Mouse (Mus musculus) heart, embryonic 16.5 days (tissue): ENCODE measurements at regions not wholly inside any gene's neighbourhood (a gene's known extent, or its start where the extent isn't known, plus 50 kb on each side); places are given as distances from the start of the nearest gene placed in this dataset.

Experiments
- ATAC-seq: fragments of 200-750 bp; cut with Nextera tagmentation; replicated peaks from 2 replicates; pipeline ENCODE4 v1.8.0; 2017; ENCODE audit warnings: moderate number of reproducible peaks; ENCODE audit not compliant: insufficient read depth, low FRiP score; ENCODE audit errors: extremely low read depth
- H3K27ac ChIP-seq: fragments of 300-500 bp; sonication (generic); 2 replicates; pipeline ENCODE4 v1.5.1; 2014; ENCODE audit warnings: mild to moderate bottlenecking, low read length, control low read depth, moderate library complexity
- H3K27me3 ChIP-seq: fragments of 300-500 bp; sonication (generic); 2 replicates; pipeline ENCODE4 v1.6.1; 2014; ENCODE audit warnings: low read length, mixed read lengths; ENCODE audit not compliant: control insufficient read depth, insufficient read depth
- H3K36me3 ChIP-seq: fragments of 300-500 bp; sonication (generic); 2 replicates; pipeline ENCODE4 v1.6.1; 2014; ENCODE audit not compliant: control insufficient read depth, insufficient read depth
- H3K4me1 ChIP-seq: fragments of 300-500 bp; sonication (generic); 2 replicates; pipeline ENCODE4 v1.6.1; 2014; ENCODE audit warnings: low read length, mixed read lengths; ENCODE audit not compliant: control insufficient read depth, insufficient read depth
- H3K4me2 ChIP-seq: fragments of 300-500 bp; sonication (generic); 2 replicates; pipeline ENCODE4 v1.6.1; 2014; ENCODE audit warnings: low read depth, mild to moderate bottlenecking, control low read depth, low read length
- H3K4me3 ChIP-seq: fragments of 300-500 bp; sonication (generic); 2 replicates; pipeline ENCODE4 v1.5.1; 2014; ENCODE audit warnings: mild to moderate bottlenecking, control low read depth, low read length
- H3K9ac ChIP-seq: fragments of 300-500 bp; sonication (generic); 2 replicates; pipeline ENCODE4 v1.6.1; 2014; ENCODE audit warnings: low read length, control low read depth
- H3K9me3 ChIP-seq: fragments of 300-500 bp; sonication (generic); replicated peaks from 2 replicates; pipeline ENCODE4 v1.6.1; 2016; ENCODE audit warnings: low read length; ENCODE audit not compliant: control insufficient read depth
- WGBS: fragments of 180-500 bp; shearing (Covaris S2); extraction: QIAGEN DNeasy Blood & Tissue Kit; methylation state at CpG from one replicate; pipeline ENCODE4 v1.1.7; 2014; 5-methylcytosine and 5-hydroxymethylcytosine counted together

DNA sequence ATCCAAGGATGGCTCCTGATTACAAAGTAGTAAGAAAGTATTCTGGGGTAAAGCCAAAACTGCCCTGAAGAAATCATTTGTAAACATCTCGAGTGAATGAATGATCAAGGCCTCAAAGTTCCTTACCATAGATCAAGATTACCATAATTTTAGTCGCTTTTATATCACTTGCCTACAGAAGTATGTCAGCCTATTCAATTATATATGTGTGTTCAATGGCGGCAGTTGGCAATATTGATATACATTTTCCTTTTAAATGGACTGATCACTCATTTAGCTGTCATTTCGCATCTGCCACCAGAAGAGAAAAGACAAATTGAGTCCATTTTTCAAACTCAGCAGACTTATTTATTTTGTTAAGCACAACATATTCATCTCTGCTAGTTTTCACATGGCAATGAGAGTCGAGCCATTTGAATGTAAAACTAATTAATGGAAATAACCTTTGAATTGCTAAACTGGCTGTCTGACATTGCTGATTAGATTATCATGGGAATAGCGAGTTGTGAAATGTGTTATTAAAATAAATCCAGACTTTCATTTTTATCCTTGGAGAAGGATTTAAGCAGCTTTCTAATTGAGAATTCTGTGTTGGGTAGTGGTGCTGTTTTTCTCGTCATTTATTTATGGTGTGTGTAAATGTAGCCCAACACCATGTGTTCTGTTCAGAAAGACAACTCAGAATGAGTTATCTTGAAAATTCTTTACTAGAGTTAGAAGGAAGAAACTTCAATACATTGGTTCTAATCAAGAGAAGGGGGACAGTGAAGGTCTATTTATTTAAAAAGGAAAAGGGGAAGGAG lies 350.6 kb upstream of the Clec14a start:
- ATAC-seq: no peak
- no peaks in the 10 kb centered on the region for H3K9me3 ChIP-seq

DNA sequence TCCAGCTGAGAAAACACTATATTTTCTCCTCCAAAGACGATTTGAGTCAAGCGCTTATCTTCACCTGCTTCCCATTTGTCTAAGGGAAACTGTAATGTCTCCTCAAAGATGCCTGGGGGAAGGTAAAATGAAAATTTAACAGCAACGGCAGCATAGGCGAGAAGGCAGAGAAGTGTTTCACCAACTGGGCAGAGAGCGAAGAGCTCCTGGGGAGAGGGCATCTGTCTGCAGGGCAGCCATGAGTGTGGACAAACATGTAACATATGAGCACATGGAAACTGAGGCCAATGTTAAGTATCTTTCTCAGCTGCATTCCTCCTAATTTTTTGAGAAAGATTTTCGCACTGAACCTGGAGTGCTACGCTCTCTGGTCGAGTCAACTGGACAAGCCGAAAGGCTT lies 325.7 kb upstream of the Clec14a start:
- Histone ChIP-seq H3K9ac (no peak overlapping the region), H3K4me2 (no peak overlapping the region), H3K4me1 (no peaks in the 10 kb centered on the region), H3K27ac (no peak overlapping the region), H3K36me3 (no peaks in the 10 kb centered on the region), H3K4me3 (no peak overlapping the region), H3K27me3 (no peaks in the 10 kb centered on the region), H3K9me3 (no peaks in the 10 kb centered on the region)
- no peak for ATAC-seq
- WGBS: 88% methylated on average over 9 of the region's 9 CpGs

More for the DNA sequence above, 350.6 kb upstream of the Clec14a start:
- WGBS: 73% methylated on average over 7 of the region's 7 CpGs
- Histone ChIP-seq H3K4me2 (no peak overlapping the region), H3K9ac (no peak overlapping the region), H3K4me1 (no peaks in the 10 kb centered on the region), H3K27me3 (no peaks in the 10 kb centered on the region), H3K4me3 (no peak overlapping the region), H3K27ac (no peak overlapping the region), H3K36me3 (no peaks in the 10 kb centered on the region)

DNA sequence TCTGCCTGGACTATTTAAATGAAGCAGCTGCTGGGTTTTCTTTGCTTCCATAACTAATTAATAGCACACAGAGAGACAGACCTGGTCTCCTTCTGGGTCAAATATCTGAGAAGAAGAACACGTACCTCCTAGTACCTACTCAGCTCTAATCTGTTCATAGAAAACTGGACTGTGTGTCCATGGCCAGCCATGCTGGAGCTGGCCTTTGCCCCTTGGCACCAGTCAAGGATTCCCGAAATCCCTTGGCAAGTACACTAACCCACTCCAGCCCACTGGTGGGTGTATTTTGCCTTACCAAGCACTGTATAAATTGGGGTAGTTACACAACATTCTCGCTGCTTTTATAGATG lies 322.4 kb upstream of the Clec14a start:
- WGBS: 74% methylated on average over 3 of the region's 3 CpGs

DNA sequence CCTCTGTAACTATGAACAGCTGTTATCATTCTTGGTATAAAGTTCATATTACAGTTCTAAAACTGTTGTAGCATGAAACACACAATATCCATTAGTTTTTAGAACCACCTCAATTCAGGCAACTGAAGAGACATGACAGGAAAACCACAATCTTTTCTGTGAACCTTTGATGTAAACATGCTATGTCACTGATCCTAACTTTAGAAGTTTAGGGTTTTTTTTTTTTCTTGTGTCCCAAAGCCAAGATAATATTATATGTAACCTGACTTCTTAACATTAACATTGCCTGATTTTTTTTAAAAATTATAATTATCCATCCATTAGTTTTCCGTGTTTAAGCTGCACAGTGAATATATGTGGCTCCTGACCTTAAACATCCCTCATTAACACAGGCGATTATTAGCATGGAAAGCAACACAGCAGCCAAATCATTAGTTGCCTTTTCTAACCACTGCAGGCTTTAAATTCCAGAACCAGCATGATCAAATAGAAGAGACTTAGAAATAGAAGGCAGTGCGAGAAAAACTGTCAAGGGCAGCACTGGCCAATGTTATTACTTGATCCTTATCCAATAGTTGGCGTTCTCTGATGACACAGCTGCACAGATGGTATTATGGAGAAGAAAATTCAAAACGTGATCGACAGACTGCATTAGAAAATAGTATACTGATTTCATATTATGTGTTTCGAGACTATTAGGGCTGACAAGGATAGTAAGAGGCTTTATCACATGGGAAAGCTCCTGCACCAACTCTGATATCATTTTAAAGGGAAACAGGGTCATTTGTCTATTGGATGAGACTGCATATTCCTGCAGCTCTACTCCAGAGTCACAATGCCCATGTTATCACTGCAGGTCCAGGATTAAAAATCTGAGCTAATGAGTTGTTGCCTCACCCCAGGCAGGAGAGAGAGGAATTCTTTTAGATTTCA lies 321.7 kb upstream of the Clec14a start:
- Histone ChIP-seq H3K9me3 (no peaks in the 10 kb centered on the region), H3K9ac (no peak overlapping the region), H3K27me3 (no peaks in the 10 kb centered on the region), H3K27ac (no peak overlapping the region), H3K36me3 (no peaks in the 10 kb centered on the region), H3K4me2 (no peak overlapping the region), H3K4me1 (no peaks in the 10 kb centered on the region), H3K4me3 (no peak overlapping the region)
- WGBS: 56% methylated on average over 7 of the region's 7 CpGs
- no peak for ATAC-seq

More for the DNA sequence above, 322.4 kb upstream of the Clec14a start:
- no peak for ATAC-seq
- Histone ChIP-seq H3K4me2 (no peak overlapping the region), H3K4me1 (no peaks in the 10 kb centered on the region), H3K36me3 (no peaks in the 10 kb centered on the region), H3K9me3 (no peaks in the 10 kb centered on the region), H3K27ac (no peak overlapping the region), H3K9ac (no peak overlapping the region), H3K4me3 (no peak overlapping the region), H3K27me3 (no peaks in the 10 kb centered on the region)

DNA sequence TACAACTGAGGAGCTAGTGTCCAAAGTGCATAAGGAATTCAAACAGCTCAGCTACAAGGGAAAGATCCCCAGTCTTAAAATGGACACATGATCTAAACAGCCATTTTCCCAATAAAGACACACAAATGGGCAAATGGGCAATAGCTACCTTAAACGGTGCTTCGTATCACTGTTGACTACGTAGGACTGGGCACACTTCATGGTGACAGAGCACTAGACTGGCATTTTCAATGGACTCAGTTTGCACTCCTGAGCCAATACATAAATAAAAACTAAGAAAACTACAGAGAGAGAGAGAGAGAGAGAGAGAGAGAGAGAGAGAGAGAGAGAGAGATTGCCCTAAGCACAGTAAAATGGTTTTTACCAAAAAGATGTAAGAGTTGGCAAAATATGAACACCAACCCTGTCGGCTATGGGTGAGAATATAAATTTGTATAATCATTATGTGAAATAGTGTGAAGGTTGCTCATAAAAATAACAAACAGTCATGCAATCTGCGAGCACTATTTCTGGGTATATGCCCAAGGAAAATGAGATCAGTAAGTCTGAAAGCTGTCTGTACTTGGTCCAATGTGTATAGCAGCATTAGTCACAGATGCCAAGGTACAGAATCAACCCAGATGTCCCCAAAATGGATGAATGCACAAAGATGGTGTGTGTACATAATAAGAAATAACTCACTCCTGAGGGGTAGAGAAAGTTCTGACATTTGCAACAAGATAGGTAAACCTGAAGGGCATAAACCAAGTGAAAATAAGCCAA lies 312.9 kb upstream of the Clec14a start:
- H3K36me3 ChIP-seq: no peaks in the 10 kb centered on the region
- no peak for ATAC-seq
- no peaks in the 10 kb centered on the region for H3K27me3 ChIP-seq
- no peaks in the 10 kb centered on the region for H3K9me3 ChIP-seq
- H3K4me3 ChIP-seq: no peak overlapping the region
- H3K4me1 ChIP-seq: no peaks in the 10 kb centered on the region
- H3K4me2 ChIP-seq: no peak overlapping the region
- H3K27ac ChIP-seq: no peak overlapping the region
- WGBS: 87% methylated on average over 5 of the region's 5 CpGs
- H3K9ac ChIP-seq: no peak overlapping the region

DNA sequence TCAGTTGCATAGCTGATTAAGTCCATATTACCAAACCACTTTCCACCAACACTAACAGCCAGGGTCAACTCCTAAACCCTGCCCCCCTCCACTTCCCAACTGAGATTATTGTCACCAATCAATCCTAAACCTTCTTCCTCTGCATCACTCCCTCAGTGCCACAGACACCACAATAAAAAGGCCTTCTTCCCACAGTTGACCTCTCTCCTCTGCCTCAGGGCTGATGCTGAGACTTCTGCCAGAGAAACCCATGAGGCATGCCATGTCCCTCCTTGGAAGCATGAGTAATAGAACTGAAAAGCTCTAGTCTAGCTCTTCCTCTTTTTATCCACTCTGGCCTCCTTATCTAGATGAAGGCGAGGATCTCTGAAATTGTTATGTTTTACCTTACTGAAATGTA lies 300.0 kb upstream of the Clec14a start:
- Histone ChIP-seq H3K4me1 (no peaks in the 10 kb centered on the region), H3K4me2 (no peak overlapping the region), H3K27ac (no peak overlapping the region), H3K36me3 (no peaks in the 10 kb centered on the region), H3K9ac (no peak overlapping the region), H3K9me3 (no peaks in the 10 kb centered on the region), H3K27me3 (no peaks in the 10 kb centered on the region), H3K4me3 (no peak overlapping the region)
- ATAC-seq: no peak
- WGBS: 70% methylated on average over 1 of the region's 1 CpGs

DNA sequence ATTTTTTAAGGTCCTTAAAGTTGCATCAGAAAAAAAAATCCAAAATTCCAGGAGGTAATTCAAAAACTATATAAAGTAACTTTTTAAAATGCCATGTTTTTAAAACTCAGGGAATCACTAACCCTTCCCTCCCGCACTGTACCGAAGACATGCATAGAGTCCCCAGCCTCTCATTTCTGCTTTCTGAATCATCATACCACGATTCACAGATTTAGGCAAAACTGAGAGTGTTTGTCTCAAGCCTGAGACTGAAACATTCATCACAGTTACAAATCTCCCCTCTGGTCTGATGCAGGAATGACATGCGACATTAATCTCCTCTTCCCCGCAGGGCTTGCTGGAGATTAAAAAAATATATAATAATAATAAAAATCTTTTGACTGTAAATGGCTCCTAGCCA lies 291.8 kb upstream of the Clec14a start:
- Histone ChIP-seq H3K36me3 (no peaks in the 10 kb centered on the region), H3K9ac (no peak overlapping the region), H3K27ac (no peak overlapping the region), H3K9me3 (no peaks in the 10 kb centered on the region), H3K4me2 (no peak overlapping the region), H3K4me3 (no peak overlapping the region), H3K27me3 (no peaks in the 10 kb centered on the region), H3K4me1 (no peaks in the 10 kb centered on the region)
- no peak for ATAC-seq
- 81% methylated on average over 5 of the region's 5 CpGs for WGBS

DNA sequence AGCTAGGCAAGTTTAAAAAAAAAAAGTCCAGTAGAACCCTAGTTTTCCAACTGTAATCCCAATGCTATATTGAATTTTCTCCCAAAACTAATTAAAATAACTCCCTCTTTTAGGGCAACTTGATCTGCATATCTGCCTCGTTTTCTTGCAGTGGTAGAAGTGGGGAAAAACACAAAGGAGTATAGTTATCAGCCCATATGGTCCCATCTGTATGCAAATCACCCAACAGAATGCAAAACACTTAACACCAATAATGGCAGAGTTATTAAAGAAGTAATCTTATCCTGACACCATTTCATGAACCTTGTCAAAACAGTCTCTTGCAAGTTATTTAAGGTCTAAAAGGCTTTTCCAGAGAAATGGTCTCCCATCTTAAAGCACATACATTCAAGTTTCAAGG lies 290.7 kb upstream of the Clec14a start:
- no peak for ATAC-seq
- H3K27ac ChIP-seq: no peak overlapping the region
- H3K36me3 ChIP-seq: no peaks in the 10 kb centered on the region
- H3K4me2 ChIP-seq: no peak overlapping the region
- H3K4me3 ChIP-seq: no peak overlapping the region
- no peaks in the 10 kb centered on the region for H3K9me3 ChIP-seq
- H3K9ac ChIP-seq: no peak overlapping the region
- WGBS: 49% methylated on average over 1 of the region's 1 CpGs
- H3K4me1 ChIP-seq: no peaks in the 10 kb centered on the region
- H3K27me3 ChIP-seq: no peaks in the 10 kb centered on the region
